Mouse (Mus musculus): ENCODE results near the gene Plpp1. TPM values are rescaled to one million over a fixed set of nuclear protein-coding genes. Genes with fewer than 3 reads are reported as not detected.

Plpp1 gene
- total RNA-seq, 1 experiment, result 38.2 TPM

GRCm38 (mm10) chr13:112822413-112822812 lies 21.8 kb downstream of the Plpp1 start:
- Histone ChIP-seq H3K36me3 (ENCODE audit: control insufficient read depth, insufficient read depth, low read length, poor library complexity, severe bottlenecking) (peaks cover 4% of the 10 kb centered on the region; the same call in 1 of the 2 replicates), H3K27ac (ENCODE audit: insufficient read depth, low read depth, low read length, poor library complexity, severe bottlenecking) (no peak overlapping the region), H3K4me1 (ENCODE audit: control insufficient read depth in 2 of 2, insufficient read depth in 2 of 2, low read length in 2 of 2, poor library complexity in 1 of 2) (peaks cover 1 to 9% of the 10 kb centered on the region in 2 experiments; a peak in 2 of 4 replicates), H3K9ac (ENCODE audit: insufficient read depth, low read depth, low read length, poor library complexity, severe bottlenecking) (no peak overlapping the region), H3K4me3 (ENCODE audit: insufficient read depth in 1 of 2, low read depth in 1 of 2, low read length in 2 of 2, poor library complexity in 1 of 2, severe bottlenecking in 1 of 2) (no peak overlapping the region), H3K9me3 (ENCODE audit: control insufficient read depth, insufficient read depth, low read depth, low read length) (no peaks in the 10 kb centered on the region)
- no peak for DNase-seq (ENCODE audit: low read depth, low spot score)
- no peak for TF ChIP-seq ZC3H11A (IDR thresholded peaks at IDR 0.05; ENCODE audit: borderline replicate concordance, low read depth, low read length)
- no peak for TF ChIP-seq MAFK (IDR thresholded peaks at IDR 0.05; ENCODE audit: insufficient read depth, low read depth, low read length)
- no peak for TF ChIP-seq CHD2 (IDR thresholded peaks at IDR 0.05; ENCODE audit: low read depth, low read length)
- no peak for TF ChIP-seq ZNF384 (IDR thresholded peaks at IDR 0.05; ENCODE audit: low read depth, low read length)
- no peak for TF ChIP-seq HCFC1 (IDR thresholded peaks at IDR 0.05; ENCODE audit: borderline replicate concordance, insufficient read depth, low read length)
- in situ Hi-C loops (cut with MboI; ENCODE audit: low sequenced_read_pairs in 2 of 2, unreplicated experiment in 2 of 2), result no loop called here

GRCm38 (mm10) chr13:112823236-112823910 lies 22.8 kb downstream of the Plpp1 start:
- Histone ChIP-seq H3K4me1 (ENCODE audit: control insufficient read depth in 2 of 2, insufficient read depth in 2 of 2, low read length in 2 of 2, poor library complexity in 1 of 2) (peaks cover 1 to 9% of the 10 kb centered on the region in 2 experiments; a peak in 2 of 4 replicates), H3K9me3 (ENCODE audit: control insufficient read depth, insufficient read depth, low read depth, low read length) (no peaks in the 10 kb centered on the region), H3K36me3 (ENCODE audit: control insufficient read depth, insufficient read depth, low read length, poor library complexity, severe bottlenecking) (peaks cover 4% of the 10 kb centered on the region; the same call in 1 of the 2 replicates), H3K4me3 (ENCODE audit: insufficient read depth in 1 of 2, low read depth in 1 of 2, low read length in 2 of 2, poor library complexity in 1 of 2, severe bottlenecking in 1 of 2) (no peak overlapping the region), H3K27ac (ENCODE audit: insufficient read depth, low read depth, low read length, poor library complexity, severe bottlenecking) (no peak overlapping the region), H3K9ac (ENCODE audit: insufficient read depth, low read depth, low read length, poor library complexity, severe bottlenecking) (no peak overlapping the region)
- TF ChIP-seq ZNF384 (IDR thresholded peaks at IDR 0.05; ENCODE audit: low read depth, low read length) (no peak), HCFC1 (IDR thresholded peaks at IDR 0.05; ENCODE audit: borderline replicate concordance, insufficient read depth, low read length) (no peak), CHD2 (IDR thresholded peaks at IDR 0.05; ENCODE audit: low read depth, low read length) (no peak), ZC3H11A (IDR thresholded peaks at IDR 0.05; ENCODE audit: borderline replicate concordance, low read depth, low read length) (no peak), MAFK (IDR thresholded peaks at IDR 0.05; ENCODE audit: insufficient read depth, low read depth, low read length) (peak; percentile 89)
- no peak for DNase-seq (ENCODE audit: low read depth, low spot score)
- in situ Hi-C loops (cut with MboI; ENCODE audit: low sequenced_read_pairs in 2 of 2, unreplicated experiment in 2 of 2), result no loop called here

- peaks cover 4% of the 10 kb centered on the region; the same call in 1 of the 2 replicates for H3K36me3 ChIP-seq (ENCODE audit: control insufficient read depth, insufficient read depth, low read length, poor library complexity, severe bottlenecking)
These were observed 23.5 kb downstream of the Plpp1 start for GRCm38 (mm10) chr13:112823911-112824648.

GRCm38 (mm10) chr13:112825479-112825878 lies 24.9 kb downstream of the Plpp1 start:
- in situ Hi-C loops (cut with MboI; ENCODE audit: low sequenced_read_pairs in 2 of 2, unreplicated experiment in 2 of 2), result no loop called here
- Histone ChIP-seq H3K9ac (ENCODE audit: insufficient read depth, low read depth, low read length, poor library complexity, severe bottlenecking) (no peak overlapping the region; the same call in 1 of the 2 replicates), H3K9me3 (ENCODE audit: control insufficient read depth, insufficient read depth, low read depth, low read length) (no peaks in the 10 kb centered on the region), H3K4me3 (ENCODE audit: insufficient read depth in 1 of 2, low read depth in 1 of 2, low read length in 2 of 2, poor library complexity in 1 of 2, severe bottlenecking in 1 of 2) (no peak overlapping the region), H3K27ac (ENCODE audit: insufficient read depth, low read depth, low read length, poor library complexity, severe bottlenecking) (no peak overlapping the region), H3K36me3 (ENCODE audit: control insufficient read depth, insufficient read depth, low read length, poor library complexity, severe bottlenecking) (peaks cover 4% of the 10 kb centered on the region; the same call in 1 of the 2 replicates), H3K4me1 (ENCODE audit: control insufficient read depth in 2 of 2, insufficient read depth in 2 of 2, low read length in 2 of 2, poor library complexity in 1 of 2) (peaks cover 1 to 9% of the 10 kb centered on the region in 2 experiments; a peak in 2 of 4 replicates)
- DNase-seq (ENCODE audit: low read depth, low spot score), result no peak
- TF ChIP-seq HCFC1 (IDR thresholded peaks at IDR 0.05; ENCODE audit: borderline replicate concordance, insufficient read depth, low read length) (no peak), ZC3H11A (IDR thresholded peaks at IDR 0.05; ENCODE audit: borderline replicate concordance, low read depth, low read length) (no peak), CHD2 (IDR thresholded peaks at IDR 0.05; ENCODE audit: low read depth, low read length) (no peak), ZNF384 (IDR thresholded peaks at IDR 0.05; ENCODE audit: low read depth, low read length) (no peak), MAFK (IDR thresholded peaks at IDR 0.05; ENCODE audit: insufficient read depth, low read depth, low read length) (no peak)

More at GRCm38 (mm10) chr13:112823911-112824648, 23.5 kb downstream of the Plpp1 start:
- Histone ChIP-seq H3K9ac (ENCODE audit: insufficient read depth, low read depth, low read length, poor library complexity, severe bottlenecking) (no peak overlapping the region), H3K9me3 (ENCODE audit: control insufficient read depth, insufficient read depth, low read depth, low read length) (no peaks in the 10 kb centered on the region), H3K27ac (ENCODE audit: insufficient read depth, low read depth, low read length, poor library complexity, severe bottlenecking) (no peak overlapping the region), H3K4me3 (ENCODE audit: insufficient read depth in 1 of 2, low read depth in 1 of 2, low read length in 2 of 2, poor library complexity in 1 of 2, severe bottlenecking in 1 of 2) (no peak overlapping the region), H3K4me1 (ENCODE audit: control insufficient read depth in 2 of 2, insufficient read depth in 2 of 2, low read length in 2 of 2, poor library complexity in 1 of 2) (peaks cover 1 to 9% of the 10 kb centered on the region in 2 experiments; a peak in 2 of 4 replicates)
- TF ChIP-seq ZC3H11A (IDR thresholded peaks at IDR 0.05; ENCODE audit: borderline replicate concordance, low read depth, low read length) (no peak), ZNF384 (IDR thresholded peaks at IDR 0.05; ENCODE audit: low read depth, low read length) (no peak)
- no peak for DNase-seq (ENCODE audit: low read depth, low spot score)
- in situ Hi-C loops (cut with MboI; ENCODE audit: low sequenced_read_pairs in 2 of 2, unreplicated experiment in 2 of 2), result no loop called here

Measured in ES-E14 (cell line).